Mouse (Mus musculus): Measurements from ENCODE around the gene Gm12184.
"Not testable (repeated sequence)": the region's sequence is repeated elsewhere in the genome, so short reads cannot be mapped to it uniquely, and the experiment has no call there.

The Gm12184 gene

GRCm38 (mm10) chr11:48823536-48823972 lies 2.9 kb downstream of the Gm12184 start:
- DNase-seq (ENCODE audit: low read depth, low spot score), result no peak

- no peak for DNase-seq (ENCODE audit: low read depth, low spot score)
These were observed 3.5 kb downstream of the Gm12184 start for GRCm38 (mm10) chr11:48822768-48823512.

GRCm38 (mm10) chr11:48821299-48821698 lies 5.2 kb downstream of the Gm12184 start:
- DNase-seq (ENCODE audit: low read depth, low spot score), result not testable (repeated sequence)

- DNase-seq (ENCODE audit: low read depth, low spot score), result no peak
These were observed 6.2 kb downstream of the Gm12184 start for GRCm38 (mm10) chr11:48820308-48820674.

GRCm38 (mm10) chr11:48819614-48820307 lies 6.7 kb downstream of the Gm12184 start:
- DNase-seq (ENCODE audit: low read depth, low spot score), result no peak

GRCm38 (mm10) chr11:48818346-48818745 lies 8.1 kb downstream of the Gm12184 start:
- peak; percentile 94 for DNase-seq (ENCODE audit: low read depth, low spot score)

- DNase-seq (ENCODE audit: low read depth, low spot score), result no peak
These were observed 8.7 kb downstream of the Gm12184 start for GRCm38 (mm10) chr11:48817794-48818193.

- DNase-seq (ENCODE audit: low read depth, low spot score), result peak; percentile 99
These were observed 9.4 kb downstream of the Gm12184 start, which contains the start of gene Trim41 for GRCm38 (mm10) chr11:48816800-48817665. Trim41 (minus strand) TSS chr11:48817353.

- DNase-seq (ENCODE audit: low read depth, low spot score), result no peak
These were observed 10.1 kb downstream of the Gm12184 start for GRCm38 (mm10) chr11:48816281-48816781.

GRCm38 (mm10) chr11:48815851-48816250 lies 10.6 kb downstream of the Gm12184 start:
- no peak for DNase-seq (ENCODE audit: low read depth, low spot score)

- no peak for DNase-seq (ENCODE audit: low read depth, low spot score)
These were observed 12.7 kb downstream of the Gm12184 start for GRCm38 (mm10) chr11:48813782-48814181.

- DNase-seq (ENCODE audit: low read depth, low spot score), result no peak
These were observed 16.3 kb downstream of the Gm12184 start for GRCm38 (mm10) chr11:48810142-48810541.

GRCm38 (mm10) chr11:48809434-48809830 lies 17.0 kb downstream of the Gm12184 start:
- DNase-seq (ENCODE audit: low read depth, low spot score), result no peak

GRCm38 (mm10) chr11:48808737-48809433 lies 17.6 kb downstream of the Gm12184 start:
- DNase-seq (ENCODE audit: low read depth, low spot score), result no peak

GRCm38 (mm10) chr11:48808304-48808646 lies 18.2 kb downstream of the Gm12184 start:
- no peak for DNase-seq (ENCODE audit: low read depth, low spot score)

- DNase-seq (ENCODE audit: low read depth, low spot score), result no peak
These were observed 18.7 kb downstream of the Gm12184 start for GRCm38 (mm10) chr11:48807563-48808303.

GRCm38 (mm10) chr11:48806856-48807562 lies 19.4 kb downstream of the Gm12184 start:
- no peak for DNase-seq (ENCODE audit: low read depth, low spot score)

GRCm38 (mm10) chr11:48804922-48805321 lies 21.5 kb downstream of the Gm12184 start:
- no peak for DNase-seq (ENCODE audit: low read depth, low spot score)

GRCm38 (mm10) chr11:48803988-48804387 lies 22.5 kb downstream of the Gm12184 start:
- DNase-seq (ENCODE audit: low read depth, low spot score), result no peak

Data from telencephalon, adult 2 months (tissue).